Mouse (Mus musculus) frontal cortex, postnatal 25 days (tissue): ENCODE measurements at regions not wholly inside any gene's neighbourhood (a gene's known extent, or its start where the extent isn't known, plus 50 kb on each side); places are given as distances from the start of the nearest gene placed in this dataset.
"Not testable (repeated sequence)": the region's sequence is repeated elsewhere in the genome, so short reads cannot be mapped to it uniquely, and the experiment has no call there.

ENCODE experiments used
- DNase-seq, 2 experiments: peaks; one replicate each; pipeline ENCODE4 v3.0.0; 2022; ENCODE audit warnings: low spot score in 2 of 2

DNA sequence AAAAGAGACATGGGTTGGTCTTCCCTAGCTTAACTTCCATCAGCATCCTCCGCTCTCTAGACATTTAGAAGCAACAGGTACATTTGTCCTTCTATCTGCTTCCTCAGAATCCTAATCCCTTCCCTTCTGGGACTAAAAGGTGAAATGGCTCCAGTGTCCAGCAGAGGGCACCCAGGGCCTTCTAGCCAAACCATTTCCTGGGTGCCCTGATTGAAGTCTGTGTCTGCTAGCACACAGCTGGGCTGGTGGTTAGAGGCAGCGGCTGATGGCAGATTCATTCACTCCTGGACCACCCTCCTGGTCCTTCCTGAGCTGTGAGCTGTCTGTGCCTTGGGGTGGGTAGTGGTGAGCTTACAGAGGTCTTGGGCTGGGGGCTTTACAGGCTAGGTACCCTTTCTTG is 76.5 kb upstream of the Col13a1 start:
- peak; percentile 33 to 47 for DNase-seq

DNA sequence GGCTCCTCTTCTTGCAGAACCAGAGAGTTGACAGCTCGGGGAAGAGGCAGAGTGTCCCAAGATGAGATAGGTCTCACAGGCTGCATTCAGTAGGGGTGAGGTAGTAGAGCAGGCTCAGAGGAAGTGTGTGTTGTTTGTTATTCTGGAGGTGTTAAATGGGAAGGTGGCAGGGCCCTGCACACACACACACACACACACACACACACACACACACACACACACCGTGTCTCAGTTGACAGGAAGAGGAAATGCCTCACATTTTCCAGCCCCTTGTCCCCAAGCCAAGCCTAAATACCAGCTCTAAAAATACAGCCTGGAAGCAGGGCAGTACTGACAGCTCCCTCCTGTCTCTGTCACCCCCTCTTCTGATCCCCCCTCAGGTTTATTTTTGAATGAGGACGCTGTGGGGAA is 70.9 kb upstream of the Col13a1 start:
- no peak for DNase-seq

DNA sequence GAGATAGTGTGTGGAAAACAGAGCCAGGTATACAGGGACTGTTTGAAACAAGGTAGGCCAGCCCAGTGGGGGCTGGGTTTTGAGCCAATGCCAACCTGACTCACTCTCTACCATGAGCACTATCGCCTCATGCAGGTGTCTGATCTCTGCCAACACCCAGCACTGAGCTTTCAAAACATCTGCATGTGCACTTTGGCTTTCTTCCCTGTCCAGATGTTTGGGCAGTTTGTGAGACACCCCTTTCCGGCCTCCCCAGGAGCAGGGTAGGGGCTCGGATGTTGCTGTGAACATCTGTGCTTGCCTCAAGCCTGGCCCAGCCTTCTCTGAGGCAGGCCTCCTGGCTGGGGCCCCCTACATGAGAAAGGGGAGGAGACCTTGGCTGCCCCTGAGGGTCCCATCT is 65.5 kb upstream of the Col13a1 start:
- no peak for DNase-seq

DNA sequence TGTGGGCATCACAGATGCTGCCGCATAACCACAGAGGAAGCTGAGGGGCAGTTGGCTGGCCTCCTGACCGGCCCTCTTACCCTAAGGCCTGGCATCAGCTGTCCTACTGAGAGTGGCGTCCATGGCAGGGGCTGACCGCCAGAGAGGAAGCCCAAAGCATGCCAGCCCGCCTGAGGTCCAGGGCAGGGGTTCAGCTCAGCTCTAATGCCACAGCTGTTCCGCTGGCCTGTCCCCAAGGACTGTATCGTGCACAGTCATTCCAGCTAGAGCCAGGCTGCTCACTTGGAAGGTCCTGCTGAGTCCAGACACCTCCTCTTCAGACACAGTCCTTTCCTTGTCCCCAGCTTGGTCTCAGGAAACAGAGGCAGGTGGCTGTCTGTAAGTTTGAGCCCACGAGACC is 61.0 kb upstream of the Col13a1 start:
- DNase-seq: no peak

DNA sequence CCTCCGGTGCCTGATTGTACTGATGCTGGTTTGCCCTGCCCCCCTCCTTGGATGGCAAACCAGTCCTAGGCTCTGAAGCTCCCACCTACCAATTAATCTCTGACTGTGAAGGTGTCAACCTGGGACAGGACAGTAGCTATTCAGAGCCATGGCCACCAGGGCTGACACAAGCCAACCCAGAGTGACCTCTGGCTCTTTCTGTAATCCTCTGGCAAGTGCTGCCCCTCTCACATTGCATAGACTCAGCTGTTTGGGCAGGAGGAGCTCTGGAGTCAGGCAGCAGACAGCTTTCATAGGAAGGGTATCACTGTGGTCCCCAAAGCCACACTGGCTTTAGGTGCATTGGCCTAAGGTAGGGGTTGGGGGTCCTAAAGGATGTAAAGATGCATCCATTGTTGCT is 59.7 kb upstream of the Col13a1 start:
- no peak for DNase-seq

DNA sequence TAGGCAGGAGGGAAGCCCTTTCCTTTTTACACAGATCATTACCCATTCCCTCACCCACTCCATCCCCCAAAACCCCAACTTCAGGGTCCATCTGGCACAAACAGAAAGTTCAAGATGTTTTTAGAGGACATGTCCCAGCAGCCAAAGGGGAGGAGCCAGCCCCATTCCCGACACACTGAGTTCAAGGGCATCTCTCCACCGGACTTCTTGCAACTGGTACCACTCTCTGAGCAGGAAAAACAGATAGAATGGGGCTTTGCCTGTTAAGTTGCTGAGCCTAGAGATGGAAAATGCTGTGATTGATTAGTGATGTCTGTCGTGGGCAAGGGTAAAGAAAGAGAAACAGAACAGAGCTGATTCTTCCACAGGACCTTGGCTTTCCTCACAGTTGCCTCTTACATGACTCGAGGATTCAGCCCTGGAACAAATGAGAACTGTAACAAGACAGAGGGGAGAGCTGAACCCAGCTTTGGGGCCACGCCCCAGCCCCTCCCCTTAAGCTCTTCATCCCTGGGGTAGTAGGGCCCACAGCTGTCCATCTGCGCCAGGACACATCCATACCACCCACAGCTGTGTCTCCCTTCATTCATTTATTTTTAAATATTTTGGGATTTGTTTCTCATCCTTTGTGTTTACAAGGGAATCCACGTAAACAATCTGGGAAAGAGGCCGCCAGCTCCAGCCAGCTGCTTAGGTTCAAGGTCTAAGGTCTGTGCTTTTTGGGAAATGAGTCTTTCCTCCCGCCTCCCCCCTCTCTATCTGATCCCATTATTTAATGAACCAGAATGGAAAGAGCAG is 58.7 kb upstream of the Col13a1 start:
- no peak for DNase-seq

DNA sequence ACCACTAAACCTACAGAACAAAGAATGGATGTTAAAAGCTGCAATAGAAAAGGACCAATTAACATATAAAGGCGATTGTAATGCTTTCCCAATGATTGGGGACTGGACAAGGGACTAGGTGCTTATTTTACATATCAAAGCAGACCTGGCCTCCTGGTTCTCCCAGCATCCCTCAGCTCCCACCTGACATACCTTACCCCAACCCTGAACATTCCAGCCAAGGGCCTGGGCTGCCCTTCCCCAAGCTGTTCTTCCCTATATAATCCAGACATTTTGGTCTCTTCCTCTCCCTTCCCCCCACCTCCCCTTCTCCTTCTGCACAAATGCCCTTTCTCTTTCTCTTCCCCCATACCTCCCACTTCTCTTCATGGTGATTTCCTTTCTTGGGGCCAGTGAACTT is 57.9 kb upstream of the Col13a1 start:
- DNase-seq: no peak

DNA sequence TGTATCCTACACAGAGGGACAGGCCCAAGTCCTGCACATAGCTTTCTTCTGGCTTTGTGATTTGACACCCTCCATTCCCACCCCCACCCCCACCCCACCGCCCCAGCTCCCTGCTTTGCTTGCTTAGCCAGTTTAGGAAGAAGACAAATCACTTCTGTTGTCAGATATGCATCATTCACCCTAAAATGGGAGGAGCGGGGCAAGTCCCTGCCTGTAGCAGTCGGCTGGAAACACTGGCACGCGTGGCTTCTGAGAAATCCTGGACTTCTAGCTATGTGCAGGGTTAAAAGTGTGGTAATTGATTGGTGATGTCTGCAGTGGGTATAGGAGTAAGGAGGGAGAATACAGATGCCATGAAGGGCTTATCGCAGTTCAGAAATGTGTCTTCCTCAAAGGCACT is 55.4 kb upstream of the Col13a1 start:
- no peak for DNase-seq

DNA sequence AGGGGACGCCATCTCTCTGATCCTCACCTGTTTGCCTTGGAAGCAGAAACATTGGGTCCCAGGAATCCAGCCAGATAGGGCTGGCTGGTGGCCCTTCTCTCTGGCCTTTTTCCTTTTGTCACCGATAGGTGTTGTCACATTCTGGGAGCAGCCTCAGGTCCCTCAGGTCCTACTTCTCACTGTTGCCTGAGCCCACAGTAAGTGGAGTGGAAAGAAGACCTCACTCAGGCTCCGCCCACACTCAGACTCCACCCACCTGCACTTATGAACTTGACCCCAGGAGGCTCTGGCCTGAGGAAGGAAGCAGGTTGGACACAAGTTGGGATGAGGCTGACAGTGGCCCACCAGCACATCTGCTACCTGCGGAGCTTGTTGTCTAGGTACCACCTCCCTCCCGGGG is 54.8 kb upstream of the Col13a1 start:
- DNase-seq: no peak

DNA sequence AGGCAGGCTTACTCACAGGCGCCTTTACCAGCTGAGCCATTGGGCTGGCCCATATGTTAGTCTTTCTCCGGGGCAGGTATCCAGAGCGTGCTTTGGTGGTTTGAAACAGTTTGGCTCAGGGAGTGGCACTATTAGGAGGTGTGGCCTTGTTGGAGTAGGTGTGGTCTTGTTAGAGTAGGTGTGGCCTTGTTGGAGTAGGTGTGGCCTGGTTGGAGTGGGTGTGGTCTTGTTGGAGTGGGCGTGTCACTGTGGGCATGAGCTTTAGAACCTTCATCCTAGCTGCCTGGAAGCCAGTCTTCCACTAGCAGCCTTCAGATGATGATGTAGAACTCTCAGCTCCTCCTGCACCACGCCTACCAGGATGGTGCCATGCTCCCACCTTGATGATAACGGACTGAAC is 53.1 kb upstream of the Col13a1 start:
- not testable (repeated sequence) for DNase-seq

DNA sequence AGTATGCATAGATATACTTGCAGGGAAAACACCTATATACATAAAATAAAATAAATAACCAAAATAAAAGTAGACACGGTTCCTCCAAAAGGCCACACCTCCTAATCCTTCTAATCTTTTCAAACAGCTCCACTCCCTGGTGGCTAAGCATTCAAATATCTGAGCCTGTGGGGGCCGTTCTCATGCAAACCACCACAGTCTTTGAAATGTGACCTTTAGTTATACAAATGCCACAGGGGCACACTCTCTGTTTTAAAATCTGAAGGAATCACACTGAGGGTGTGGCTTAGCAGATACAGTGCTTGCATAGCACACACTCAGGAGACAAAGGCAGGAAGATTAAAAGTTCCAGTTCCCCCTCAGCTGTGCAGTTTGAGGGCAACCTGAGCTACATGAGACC is 50.4 kb upstream of the Col13a1 start:
- DNase-seq: no peak
